Mouse (Mus musculus): ENCODE data around the gene Arid1a.

DNA sequence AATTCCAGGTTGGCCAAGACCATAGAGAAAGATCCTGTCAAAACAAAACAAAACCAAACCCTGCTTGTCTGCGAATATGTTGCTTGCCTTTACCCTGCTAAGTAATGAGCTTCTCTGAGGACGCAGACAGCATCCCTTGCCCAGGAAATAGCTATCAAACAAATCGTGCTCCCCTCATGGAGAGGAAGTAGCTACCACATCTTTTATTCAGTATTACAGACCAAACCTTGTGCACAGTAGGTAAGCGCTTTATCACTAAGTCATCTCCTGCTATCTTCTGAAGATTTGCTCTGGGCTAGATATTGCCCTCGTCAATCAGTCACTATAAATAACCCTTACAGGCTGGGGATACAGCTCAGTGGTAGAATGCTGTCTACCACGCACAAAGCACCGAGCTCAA lies 127.4 kb downstream of the Arid1a start:
- TF ChIP-seq POLR2A (IDR thresholded peaks at IDR 0.05; ENCODE audit: borderline replicate concordance, extremely low read depth, low read depth, low read length) (no peak), CTCF (IDR thresholded peaks at IDR 0.05; ENCODE audit: insufficient read depth, low read length) (no peak)
